Mouse (Mus musculus): ENCODE measurements around the gene Hist3h2ba.
"Not testable (repeated sequence)": the region's sequence is repeated elsewhere in the genome, so short reads cannot be mapped to it uniquely, and the experiment has no call there.

Hist3h2ba gene

GRCm38 (mm10) chr11:58939088-58939439, 9.7 kb upstream of the Hist3h2ba start:
- DNase-seq = no peak

GRCm38 (mm10) chr11:58944136-58944535, 4.6 kb upstream of the Hist3h2ba start:
- DNase-seq = no peak

- no peak for DNase-seq
Observed at GRCm38 (mm10) chr11:58947306-58947705, 1.4 kb upstream of the Hist3h2ba start.

GRCm38 (mm10) chr11:58947798-58948528, 757 bp upstream of the Hist3h2ba start:
- DNase-seq = peak; percentile 66

- peak; percentile 83 for DNase-seq
Observed at GRCm38 (mm10) chr11:58949480-58950431, 1.0 kb downstream of the Hist3h2ba start.

GRCm38 (mm10) chr11:58951210-58951609, 2.5 kb downstream of the Hist3h2ba start:
- no peak for DNase-seq

GRCm38 (mm10) chr11:58953351-58954169, 4.8 kb downstream of the Hist3h2ba start:
- DNase-seq = peak; percentile 52

GRCm38 (mm10) chr11:58954170-58954419, 5.4 kb downstream of the Hist3h2ba start:
- not testable (repeated sequence) for DNase-seq

- peak; percentile 98 for DNase-seq
Observed at GRCm38 (mm10) chr11:58954420-58955142, 5.9 kb downstream of the Hist3h2ba start, which contains the start of the genes Hist3h2a and Trim17. TSS of gene Hist3h2a (plus strand) at chr11:58954685. TSS of gene Trim17 (plus strand) at chr11:58954685.

- no peak for DNase-seq
Observed at GRCm38 (mm10) chr11:58955143-58955867, 6.6 kb downstream of the Hist3h2ba start.

GRCm38 (mm10) chr11:58955868-58956257, 7.1 kb downstream of the Hist3h2ba start:
- DNase-seq = no peak

GRCm38 (mm10) chr11:58957226-58957914, 8.7 kb downstream of the Hist3h2ba start:
- DNase-seq = no peak

GRCm38 (mm10) chr11:58958536-58958935, 9.8 kb downstream of the Hist3h2ba start:
- DNase-seq = no peak

GRCm38 (mm10) chr11:58959186-58959825, 10.6 kb downstream of the Hist3h2ba start:
- no peak for DNase-seq

GRCm38 (mm10) chr11:58959921-58960465, 11.3 kb downstream of the Hist3h2ba start:
- peak; percentile 89 for DNase-seq

GRCm38 (mm10) chr11:58961364-58962177, 12.9 kb downstream of the Hist3h2ba start:
- no peak for DNase-seq

- no peak for DNase-seq
Observed at GRCm38 (mm10) chr11:58963543-58963942, 14.8 kb downstream of the Hist3h2ba start.

GRCm38 (mm10) chr11:58964216-58964615, 15.5 kb downstream of the Hist3h2ba start:
- DNase-seq = no peak
